Mouse (Mus musculus) frontal cortex, postnatal 36 days (tissue): ENCODE data around the gene Pla2g16.

Experiments used
- DNase-seq, 2 experiments: peaks; one replicate each; pipeline ENCODE4 v3.0.0; 2022; ENCODE audit warnings: low spot score in 2 of 2

Pla2g16 gene

GRCm38 (mm10) chr19:7611942-7612757, 54.9 kb downstream of the Pla2g16 start, which contains the start of gene Hrasls5:
Gene Hrasls5, plus strand, starts transcription at chr19:7612541.
- peak; percentile 62 to 68 for DNase-seq

DNA sequence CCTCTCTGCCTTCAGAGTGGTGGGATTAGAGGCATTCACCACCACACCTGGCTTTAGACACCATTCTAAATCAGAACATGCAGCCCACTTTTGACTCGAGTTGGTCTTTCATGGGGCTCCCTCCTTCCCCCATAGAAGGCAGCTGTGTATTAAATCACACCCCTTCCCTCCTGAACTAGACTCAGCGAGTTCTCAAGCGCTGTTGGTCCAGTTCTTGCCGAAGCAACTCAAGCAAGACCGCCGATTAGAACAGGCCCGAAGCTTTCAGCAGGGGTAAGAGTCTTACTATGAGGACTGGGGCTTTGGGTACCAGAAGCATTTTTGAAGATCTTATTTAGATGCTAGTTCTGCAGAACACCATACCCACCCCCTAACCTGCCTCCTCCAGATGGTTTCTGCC, 55.9 kb downstream of the Pla2g16 start:
- DNase-seq, result no peak

GRCm38 (mm10) chr19:7616231-7616930, 59.1 kb downstream of the Pla2g16 start:
- no peak for DNase-seq

GRCm38 (mm10) chr19:7617085-7617484, 59.8 kb downstream of the Pla2g16 start:
- DNase-seq, result no peak

GRCm38 (mm10) chr19:7617696-7618095, 60.4 kb downstream of the Pla2g16 start:
- DNase-seq, result peak; percentile 60 to 76

DNA sequence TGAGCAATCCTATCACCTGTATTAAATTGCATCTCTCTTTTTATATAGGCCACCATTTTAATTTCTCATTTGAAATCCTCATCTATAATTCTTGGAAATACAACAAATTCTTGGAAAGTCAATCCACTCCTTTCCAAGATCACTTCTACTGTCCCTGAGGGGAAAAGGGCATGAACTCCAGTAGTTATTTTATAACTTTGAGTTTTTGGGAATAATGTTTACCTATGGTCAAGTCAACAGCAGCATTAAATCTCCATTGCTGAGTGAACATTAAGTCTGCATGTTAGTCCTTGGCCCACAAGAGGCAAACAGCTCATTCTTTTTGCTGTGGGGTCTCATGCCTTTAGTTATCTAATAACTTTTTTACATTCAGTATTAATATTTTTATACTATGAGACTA, 75.8 kb downstream of the Pla2g16 start:
- DNase-seq, result no peak

- no peak for DNase-seq
These were observed 76.5 kb downstream of the Pla2g16 start for GRCm38 (mm10) chr19:7633786-7634185.
